Mouse (Mus musculus): Measurements from ENCODE around the gene Gm4792.

Gene Gm4792

GRCm38 (mm10) chr10:94298471-94298870 is at the start of gene Gm4792:
Gene Gm4792, minus strand, starts transcription at chr10:94298703.
- DNase-seq (ENCODE audit: low read depth, low spot score) = peak; percentile 64

- no peak for DNase-seq (ENCODE audit: low read depth, low spot score)
These were observed 49.5 kb upstream of the Gm4792 start for GRCm38 (mm10) chr10:94347959-94348358.

GRCm38 (mm10) chr10:94347296-94347695 is 48.8 kb upstream of the Gm4792 start:
- no peak for DNase-seq (ENCODE audit: low read depth, low spot score)

GRCm38 (mm10) chr10:94346596-94346995 is 48.1 kb upstream of the Gm4792 start:
- no peak for DNase-seq (ENCODE audit: low read depth, low spot score)

- DNase-seq (ENCODE audit: low read depth, low spot score) = no peak
These were observed 47.2 kb upstream of the Gm4792 start for GRCm38 (mm10) chr10:94345509-94346252.

GRCm38 (mm10) chr10:94344631-94345417 is 46.3 kb upstream of the Gm4792 start:
- no peak for DNase-seq (ENCODE audit: low read depth, low spot score)

- no peak for DNase-seq (ENCODE audit: low read depth, low spot score)
These were observed 45.1 kb upstream of the Gm4792 start for GRCm38 (mm10) chr10:94343581-94343980.

GRCm38 (mm10) chr10:94342256-94342655 is 43.8 kb upstream of the Gm4792 start:
- no peak for DNase-seq (ENCODE audit: low read depth, low spot score)

- no peak for DNase-seq (ENCODE audit: low read depth, low spot score)
These were observed 43.0 kb upstream of the Gm4792 start for GRCm38 (mm10) chr10:94341501-94341900.

- no peak for DNase-seq (ENCODE audit: low read depth, low spot score)
These were observed 37.6 kb upstream of the Gm4792 start for GRCm38 (mm10) chr10:94336071-94336470.

- DNase-seq (ENCODE audit: low read depth, low spot score) = no peak
These were observed 36.5 kb upstream of the Gm4792 start for GRCm38 (mm10) chr10:94335047-94335446.

- no peak for DNase-seq (ENCODE audit: low read depth, low spot score)
These were observed 34.8 kb upstream of the Gm4792 start for GRCm38 (mm10) chr10:94333328-94333727.

GRCm38 (mm10) chr10:94332358-94333137 is 34.0 kb upstream of the Gm4792 start:
- DNase-seq (ENCODE audit: low read depth, low spot score) = no peak

- no peak for DNase-seq (ENCODE audit: low read depth, low spot score)
These were observed 31.5 kb upstream of the Gm4792 start for GRCm38 (mm10) chr10:94329962-94330361.

- no peak for DNase-seq (ENCODE audit: low read depth, low spot score)
These were observed 20.1 kb upstream of the Gm4792 start for GRCm38 (mm10) chr10:94318574-94318973.

GRCm38 (mm10) chr10:94313146-94313545 is 14.6 kb upstream of the Gm4792 start:
- DNase-seq (ENCODE audit: low read depth, low spot score) = no peak

GRCm38 (mm10) chr10:94312007-94312715 is 13.7 kb upstream of the Gm4792 start:
- DNase-seq (ENCODE audit: low read depth, low spot score) = no peak

- no peak for DNase-seq (ENCODE audit: low read depth, low spot score)
These were observed 13.1 kb upstream of the Gm4792 start, which contains the start of gene Tmcc3 for GRCm38 (mm10) chr10:94311511-94312006. Gene Tmcc3, plus strand, starts transcription at chr10:94311949.

- no peak for DNase-seq (ENCODE audit: low read depth, low spot score)
These were observed 12.2 kb upstream of the Gm4792 start for GRCm38 (mm10) chr10:94310499-94311267.

GRCm38 (mm10) chr10:94305526-94305925 is 7.0 kb upstream of the Gm4792 start:
- DNase-seq (ENCODE audit: low read depth, low spot score) = no peak
